Mouse (Mus musculus): ENCODE results near the gene Glipr1l2.
"Not testable (repeated sequence)": the region's sequence is repeated elsewhere in the genome, so short reads cannot be mapped to it uniquely, and the experiment has no call there.

Gene Glipr1l2

GRCm38 (mm10) chr10:112083157-112083556 lies at the start of gene Glipr1l2:
Gene Glipr1l2 (plus strand): TSS chr10:112083354.
- DNase-seq (ENCODE audit: low spot score): no peak

GRCm38 (mm10) chr10:112043523-112043922 lies 39.6 kb upstream of the Glipr1l2 start:
- not testable (repeated sequence) for DNase-seq (ENCODE audit: low spot score)

GRCm38 (mm10) chr10:112044283-112044682 lies 38.9 kb upstream of the Glipr1l2 start:
- not testable (repeated sequence) for DNase-seq (ENCODE audit: low spot score)

- no peak for DNase-seq (ENCODE audit: low spot score)
Observed at GRCm38 (mm10) chr10:112051220-112051619, 31.9 kb upstream of the Glipr1l2 start.

- DNase-seq (ENCODE audit: low spot score): not testable (repeated sequence)
Observed at GRCm38 (mm10) chr10:112051956-112052355, 31.2 kb upstream of the Glipr1l2 start.

GRCm38 (mm10) chr10:112059702-112060582 lies 23.2 kb upstream of the Glipr1l2 start, which contains the start of gene Glipr1l1:
Gene Glipr1l1 (plus strand): TSS chr10:112060189.
- DNase-seq (ENCODE audit: low spot score): peak; percentile 49

GRCm38 (mm10) chr10:112060583-112060934 lies 22.6 kb upstream of the Glipr1l2 start:
- not testable (repeated sequence) for DNase-seq (ENCODE audit: low spot score)

- no peak for DNase-seq (ENCODE audit: low spot score)
Observed at GRCm38 (mm10) chr10:112080044-112080443, 3.1 kb upstream of the Glipr1l2 start.

GRCm38 (mm10) chr10:112105785-112106184 lies 22.6 kb downstream of the Glipr1l2 start:
- DNase-seq (ENCODE audit: low spot score): peak; percentile 60

GRCm38 (mm10) chr10:112110401-112110800 lies 27.2 kb downstream of the Glipr1l2 start:
- DNase-seq (ENCODE audit: low spot score): no peak

- DNase-seq (ENCODE audit: low spot score): not testable (repeated sequence)
Observed at GRCm38 (mm10) chr10:112125090-112125489, 41.9 kb downstream of the Glipr1l2 start.

GRCm38 (mm10) chr10:112127682-112128230 lies 44.6 kb downstream of the Glipr1l2 start:
- DNase-seq (ENCODE audit: low spot score): not testable (repeated sequence)

- no peak for DNase-seq (ENCODE audit: low spot score)
Observed at GRCm38 (mm10) chr10:112132194-112132593, 49.0 kb downstream of the Glipr1l2 start.

- DNase-seq (ENCODE audit: low spot score): peak; percentile 10
Observed at GRCm38 (mm10) chr10:112138050-112138870, 55.1 kb downstream of the Glipr1l2 start.

- no peak for DNase-seq (ENCODE audit: low spot score)
Observed at GRCm38 (mm10) chr10:112138871-112139430, 55.8 kb downstream of the Glipr1l2 start.

- DNase-seq (ENCODE audit: low spot score): no peak
Observed at GRCm38 (mm10) chr10:112139834-112140233, 56.7 kb downstream of the Glipr1l2 start.
